In genomic region chr4:101062146-101062545, GRCm38 (mm10) we compare ENCODE assay signal across 20 mouse cellular contexts. TPM values are rescaled to one million over a fixed set of nuclear protein-coding genes. Genes with fewer than 3 reads are reported as not detected.
DNase-seq lines count a peak whose midpoint lies in the region; ATAC-seq and TF ChIP-seq lines count a peak whose summit lies in the region.
"Had no signal": no experiment of that assay in that cellular context is flagged by ENCODE, and none has a peak within 500 bp of the region (broad histone marks: within the 10 kb centered on the region; RNA-seq: fewer than 3 reads in every experiment).

No protein-coding gene starts in this region.

- no peaks in the 10 kb centered on the region for H3K27me3 ChIP-seq in forebrain, embryonic 16.5 days (replicated peaks; ENCODE audit: control insufficient read depth, insufficient read depth, low read length)
- H3K27me3 ChIP-seq in forebrain, embryonic 10.5 days (ENCODE audit: poor library complexity, severe bottlenecking): peaks cover 2% of the 10 kb centered on the region
- H3K27me3 ChIP-seq: intestine, embryonic 15.5 days; stomach, embryonic 15.5 days had no signal

- H3K9me3 ChIP-seq in forebrain, embryonic 16.5 days (ENCODE audit: control insufficient read depth, low read length): no peaks in the 10 kb centered on the region
- 0 out of 2 replicates have a peak, but pooled peaks cover 5% of the 10 kb centered on the region for H3K9me3 ChIP-seq in forebrain, embryonic 10.5 days
- H3K9me3 ChIP-seq: heart, embryonic 10.5 days; intestine, embryonic 15.5 days; liver, embryonic 15.5 days; stomach, embryonic 15.5 days had no signal

- whole genome bisulfite sequencing in forebrain, embryonic 16.5 days: 57% methylated on average over 2 of the region's 2 CpGs
- 82% methylated on average over 2 of the region's 2 CpGs for WGBS in forebrain, embryonic 10.5 days

- no peak overlapping the region for H3K9ac ChIP-seq in forebrain, embryonic 16.5 days (replicated peaks; ENCODE audit: low read depth, low read length)
- H3K9ac ChIP-seq: intestine, embryonic 15.5 days; liver, embryonic 15.5 days; stomach, embryonic 15.5 days had no signal

- ATAC-seq in forebrain, embryonic 16.5 days: peak; percentile 45; the same call in 1 of the 2 replicates
- ATAC-seq: intestine, embryonic 15.5 days had no signal

- no peaks in the 10 kb centered on the region for H3K4me1 ChIP-seq in forebrain, embryonic 16.5 days (replicated peaks; ENCODE audit: control insufficient read depth, insufficient read depth, low read length)
- H3K4me1 ChIP-seq in forebrain, embryonic 10.5 days: peaks cover 7% of the 10 kb centered on the region; the same call in 1 of the 2 replicates
- H3K4me1 ChIP-seq: heart, embryonic 10.5 days; hindbrain, embryonic 10.5 days; intestine, embryonic 15.5 days; liver, embryonic 15.5 days; stomach, embryonic 15.5 days had no signal

- H3K4me2 ChIP-seq in forebrain, embryonic 16.5 days (ENCODE audit: low read length): no peak overlapping the region
- H3K4me2 ChIP-seq: intestine, embryonic 15.5 days; liver, embryonic 15.5 days; midbrain, embryonic 11.5 days; stomach, embryonic 15.5 days had no signal

- no peak overlapping the region for H3K27ac ChIP-seq in forebrain, embryonic 16.5 days (ENCODE audit: low read length)
- no peak overlapping the region for H3K27ac ChIP-seq in forebrain, embryonic 10.5 days
- H3K27ac ChIP-seq: heart, embryonic 10.5 days; hindbrain, embryonic 10.5 days; intestine, embryonic 15.5 days; kidney, postnatal 0 days; liver, embryonic 15.5 days; stomach, embryonic 15.5 days had no signal

- no peak overlapping the region for H3K4me3 ChIP-seq in forebrain, embryonic 16.5 days (replicated peaks; ENCODE audit: low read length)
- no peak overlapping the region for H3K4me3 ChIP-seq in forebrain, embryonic 10.5 days
- H3K4me3 ChIP-seq: heart, embryonic 10.5 days; hindbrain, embryonic 10.5 days; intestine, embryonic 15.5 days; liver, embryonic 15.5 days; stomach, embryonic 15.5 days had no signal

- TF ChIP-seq POLR2A in brain, embryonic 14.5 days (IDR thresholded peaks at IDR 0.05; ENCODE audit: borderline replicate concordance, extremely low read depth, insufficient read depth, insufficient read length, poor library complexity, severe bottlenecking): no peak

- intact Hi-C loops in left cerebral cortex, postnatal 4 days (cut with DNase I): no loop called here

- H3K36me3 ChIP-seq in forebrain, embryonic 16.5 days (ENCODE audit: control insufficient read depth, insufficient read depth): no peaks in the 10 kb centered on the region
- no peaks in the 10 kb centered on the region for H3K36me3 ChIP-seq in forebrain, embryonic 10.5 days (replicated peaks)
- H3K36me3 ChIP-seq: heart, embryonic 10.5 days; hindbrain, embryonic 10.5 days; intestine, embryonic 15.5 days; liver, embryonic 15.5 days; stomach, embryonic 15.5 days had no signal

- DNase-seq in forebrain, embryonic 10.5 days (ENCODE audit: extremely low spot score, low spot score): no peak
- DNase-seq in left cerebral cortex, postnatal 4 days: peak; percentile 8
- DNase-seq in left cerebral cortex, adult 11 months (ENCODE audit: low spot score): no peak
- peak; percentile 53 for DNase-seq in brain, embryonic 14.5 days (ENCODE audit: low read depth)
- DNase-seq in lung, postnatal 25 days (ENCODE audit: low spot score): peak; percentile 59
- DNase-seq in cerebellum, adult 9-10 months: no peak
- DNase-seq: cerebellum, adult 11 months; thymus, postnatal 4 days had no signal

- no peak for TF ChIP-seq CTCF in brain, embryonic 14.5 days (IDR thresholded peaks at IDR 0.05; ENCODE audit: borderline replicate concordance, extremely low read depth, insufficient read depth, insufficient read length)

RNA-seq across cellular contexts. Expression of gene Raver2, which starts 6.6 kb away (rescaled TPM):
- 4.2 and 4.7 TPM in 2 replicates for polyA plus RNA-seq in forebrain, embryonic 16.5 days (2015; fragmentation: Nextera tagmentation; extraction: Ambion mirVana)
- 12.0 and 12.3 TPM in 2 replicates for polyA plus RNA-seq in forebrain, embryonic 10.5 days (2016; fragmentation: Nextera tagmentation; extraction: Ambion mirVana)
- 10 to 100 TPM; 23.1 to 24.6 TPM for total RNA-seq in left cerebral cortex, postnatal 4 days (2021)
- 9.5 and 10.3 TPM in 2 replicates for polyA plus RNA-seq in brain, embryonic 14.5 days (2012; rRNA removed)

RNA-seq across cellular contexts. Expression of gene Gm10577, which starts 41.6 kb away (rescaled TPM):
- polyA plus RNA-seq in forebrain, embryonic 16.5 days (2015; fragmentation: Nextera tagmentation; extraction: Ambion mirVana): not detected in 2 replicates
- not detected in 2 replicates for polyA plus RNA-seq in forebrain, embryonic 10.5 days (2016; fragmentation: Nextera tagmentation; extraction: Ambion mirVana)
- not detected for total RNA-seq in left cerebral cortex, postnatal 4 days (2021)
- not detected in 2 replicates for polyA plus RNA-seq in brain, embryonic 14.5 days (2012; rRNA removed)
- total RNA-seq: ES-E14; layer of hippocampus, postnatal 36 days had no signal
- polyA plus RNA-seq: C2C12; heart, embryonic 10.5 days; hindbrain, embryonic 10.5 days; intestine, embryonic 15.5 days; kidney, postnatal 0 days; limb, embryonic 11.5 days; liver, embryonic 15.5 days; midbrain, embryonic 11.5 days; stomach, embryonic 15.5 days had no signal

Comparison
In these comparisons a context has a peak if more than half of its experiments do, and no peak if none do; other contexts are left out.
1. DNase-seq: peak in left cerebral cortex, postnatal 4 days (single experiment), brain, embryonic 14.5 days (single experiment) and lung, postnatal 25 days (single experiment); none in forebrain, embryonic 10.5 days (single experiment), left cerebral cortex, adult 11 months (single experiment) and cerebellum, adult 9-10 months (single experiment).